Mouse (Mus musculus): Measurements from ENCODE around the gene Mgat4e. TPM values are rescaled to one million over a fixed set of nuclear protein-coding genes. Genes with fewer than 3 reads are reported as not detected.

The Mgat4e gene
- total and polyA plus RNA-seq, 3 experiments, result 0.08 to 0.17 TPM; not detected in 1

- Histone ChIP-seq H3K9me3 (replicated peaks; ENCODE audit: insufficient read depth, low read length) (no peaks in the 10 kb centered on the region), H3K36me3 (ENCODE audit: control insufficient read depth in 1 of 2, insufficient read depth in 2 of 2, low read length in 2 of 2) (peaks cover 14 to 20% of the 10 kb centered on the region in 2 experiments), H3K27ac (ENCODE audit: control insufficient read depth, low read depth, low read length) (peak overlapping the region; percentile 63; the same call in 1 of the 2 replicates), H3K27me3 (ENCODE audit: control insufficient read depth in 1 of 2, insufficient read depth in 2 of 2, low read length in 2 of 2) (no peaks in the 10 kb centered on the region), H3K9ac (ENCODE audit: control insufficient read depth, low read depth, low read length, poor library complexity, severe bottlenecking) (no peak overlapping the region), H3K4me3 (ENCODE audit: control insufficient read depth in 1 of 2, insufficient read depth in 1 of 2, low read depth in 2 of 2, low read length in 2 of 2) (no peak overlapping the region), H3K79me2 (ENCODE audit: control insufficient read depth, insufficient read depth, low read length, poor library complexity) (peaks cover 21% of the 10 kb centered on the region), H3K4me1 (ENCODE audit: control insufficient read depth in 1 of 2, insufficient read depth in 2 of 2, low read length in 2 of 2) (peaks cover 15 to 20% of the 10 kb centered on the region in 2 experiments)
- TF ChIP-seq EP300 (IDR thresholded peaks at IDR 0.05; ENCODE audit: low read depth in 1 of 2, low read length in 2 of 2), result no peak
- TF ChIP-seq MAFK (IDR thresholded peaks at IDR 0.05; ENCODE audit: borderline replicate concordance, low read depth, low read length), result no peak
- no peak for TF ChIP-seq BHLHE40 (IDR thresholded peaks at IDR 0.05; ENCODE audit: borderline replicate concordance, low read depth, low read length)
- no peak for TF ChIP-seq MAX (IDR thresholded peaks at IDR 0.05; ENCODE audit: low read length)
- TF ChIP-seq GABPA (IDR thresholded peaks at IDR 0.05; ENCODE audit: low read depth, low read length), result no peak
- no peak for DNase-seq (ENCODE audit: low read depth, low spot score)
Observed at GRCm38 (mm10) chr1:134492276-134492675, 57.2 kb downstream of the Mgat4e start.

Other genes starting within 250 kb of the Mgat4e start
- not detected in 2 replicates for gene Ppfia4, start 216.8 kb downstream of the Mgat4e start, total RNA-seq (2012; rRNA removed)
- gene Ppfia4, start 216.8 kb downstream of the Mgat4e start, polyA plus RNA-seq (2012; ENCODE audit: insufficient read depth in 1 of 2, insufficient read length in 2 of 2, low read depth in 1 of 2, low replicate concordance in 2 of 2, missing spikeins in 1 of 2), result under 1 TPM in 1 of 2 experiments, not detected in 1; 0.11 TPM
- gene Tmem183a, start 187.7 kb downstream of the Mgat4e start, total RNA-seq (2012; rRNA removed), result 54.2 and 69.3 TPM in 2 replicates
- gene Tmem183a, start 187.7 kb downstream of the Mgat4e start, polyA plus RNA-seq (2012; ENCODE audit: insufficient read depth in 1 of 2, insufficient read length in 2 of 2, low read depth in 1 of 2, low replicate concordance in 2 of 2, missing spikeins in 1 of 2), result 100 to 1,000 TPM in 1 of 2 experiments, 10 to 100 TPM in 1; 82.7 to 131 TPM
- not detected in 2 replicates for gene 4933406M09Rik, start 163.7 kb downstream of the Mgat4e start, total RNA-seq (2012; rRNA removed)
- not detected for gene 4933406M09Rik, start 163.7 kb downstream of the Mgat4e start, polyA plus RNA-seq (2012; ENCODE audit: insufficient read depth in 1 of 2, insufficient read length in 2 of 2, low read depth in 1 of 2, low replicate concordance in 2 of 2, missing spikeins in 1 of 2)
- gene Cyb5r1, start 144.1 kb downstream of the Mgat4e start, total RNA-seq (2012; rRNA removed), result 18.8 and 35.8 TPM in 2 replicates
- 10 to 100 TPM in 1 of 2 experiments, not detected in 1; 94.8 TPM for gene Cyb5r1, start 144.1 kb downstream of the Mgat4e start, polyA plus RNA-seq (2012; ENCODE audit: insufficient read depth in 1 of 2, insufficient read length in 2 of 2, low read depth in 1 of 2, low replicate concordance in 2 of 2, missing spikeins in 1 of 2)
- gene Adipor1, start 134.3 kb downstream of the Mgat4e start, total RNA-seq (2012; rRNA removed), result 55.2 and 57.6 TPM in 2 replicates
- 100 to 1,000 TPM in 1 of 2 experiments, 10 to 100 TPM in 1; 94.1 to 109 TPM for gene Adipor1, start 134.3 kb downstream of the Mgat4e start, polyA plus RNA-seq (2012; ENCODE audit: insufficient read depth in 1 of 2, insufficient read length in 2 of 2, low read depth in 1 of 2, low replicate concordance in 2 of 2, missing spikeins in 1 of 2)
- gene Klhl12, start 94.2 kb downstream of the Mgat4e start, total RNA-seq (2012; rRNA removed), result 21.8 and 26.4 TPM in 2 replicates
- 10 to 100 TPM in 1 of 2 experiments, not detected in 1; 20.8 TPM for gene Klhl12, start 94.2 kb downstream of the Mgat4e start, polyA plus RNA-seq (2012; ENCODE audit: insufficient read depth in 1 of 2, insufficient read length in 2 of 2, low read depth in 1 of 2, low replicate concordance in 2 of 2, missing spikeins in 1 of 2)
- gene Rabif, start 55.0 kb downstream of the Mgat4e start, total RNA-seq (2012; rRNA removed), result 18.5 and 21.5 TPM in 2 replicates
- gene Rabif, start 55.0 kb downstream of the Mgat4e start, polyA plus RNA-seq (2012; ENCODE audit: insufficient read depth in 1 of 2, insufficient read length in 2 of 2, low read depth in 1 of 2, low replicate concordance in 2 of 2, missing spikeins in 1 of 2), result 10 to 100 TPM in 1 of 2 experiments, not detected in 1; 21.8 TPM
- 25.5 and 37.7 TPM in 2 replicates for gene Kdm5b, start 10.5 kb upstream of the Mgat4e start, total RNA-seq (2012; rRNA removed)
- gene Kdm5b, start 10.5 kb upstream of the Mgat4e start, polyA plus RNA-seq (2012; ENCODE audit: insufficient read depth in 1 of 2, insufficient read length in 2 of 2, low read depth in 1 of 2, low replicate concordance in 2 of 2, missing spikeins in 1 of 2), result 10 to 100 TPM; 31.8 to 48.6 TPM
- 0.07 TPM in 1 of 2 replicates, not detected in the other for gene Syt2, start 97.0 kb upstream of the Mgat4e start, total RNA-seq (2012; rRNA removed)
- under 1 TPM in 1 of 2 experiments, not detected in 1; 0.31 TPM for gene Syt2, start 97.0 kb upstream of the Mgat4e start, polyA plus RNA-seq (2012; ENCODE audit: insufficient read depth in 1 of 2, insufficient read length in 2 of 2, low read depth in 1 of 2, low replicate concordance in 2 of 2, missing spikeins in 1 of 2)

All from MEL (cell line).